Mouse (Mus musculus) midbrain, embryonic 16.5 days (tissue): ENCODE measurements around the gene Zmiz1. TPM values are rescaled to one million over a fixed set of nuclear protein-coding genes. Genes with fewer than 3 reads are reported as not detected.

Source experiments
- ATAC-seq: fragments of 200-750 bp; cut with Nextera tagmentation; 2 replicates; pipeline ENCODE4 v1.8.0; 2017; ENCODE audit warnings: moderate TSS enrichment
- H3K27ac ChIP-seq: fragments of 300-500 bp; sonication (generic); 2 replicates; pipeline ENCODE4 v1.5.1; 2014; ENCODE audit warnings: mild to moderate bottlenecking, low read length, mixed read lengths
- H3K27me3 ChIP-seq: fragments of 300-500 bp; sonication (generic); 2 replicates; pipeline ENCODE4 v1.6.1; 2014; ENCODE audit warnings: low read depth, low read length, mixed read lengths; ENCODE audit not compliant: control insufficient read depth, insufficient read depth
- H3K36me3 ChIP-seq: fragments of 300-500 bp; sonication (generic); 2 replicates; pipeline ENCODE4 v1.6.1; 2014; ENCODE audit warnings: mild to moderate bottlenecking, low read length, moderate library complexity, mixed read lengths; ENCODE audit not compliant: control insufficient read depth, insufficient read depth
- H3K4me1 ChIP-seq: fragments of 300-500 bp; sonication (generic); 2 replicates; pipeline ENCODE4 v1.6.1; 2014; ENCODE audit warnings: mild to moderate bottlenecking, low read length, mixed read lengths; ENCODE audit not compliant: control insufficient read depth, insufficient read depth
- H3K4me2 ChIP-seq: fragments of 300-500 bp; sonication (generic); 2 replicates; pipeline ENCODE4 v1.6.1; 2014; ENCODE audit warnings: mild to moderate bottlenecking, low read length, mixed read lengths
- H3K4me3 ChIP-seq: fragments of 300-500 bp; sonication (generic); 2 replicates; pipeline ENCODE4 v1.5.1; 2014; ENCODE audit warnings: low read depth, mild to moderate bottlenecking, low read length, moderate library complexity, mixed read lengths
- H3K9ac ChIP-seq: fragments of 300-500 bp; sonication (generic); 2 replicates; pipeline ENCODE4 v1.6.1; 2014; ENCODE audit warnings: low read depth, low read length, mixed read lengths
- H3K9me3 ChIP-seq: fragments of 300-500 bp; sonication (generic); replicated peaks from 2 replicates; pipeline ENCODE4 v1.6.1; 2014; ENCODE audit warnings: mild to moderate bottlenecking, low read length, mixed read lengths; ENCODE audit not compliant: control insufficient read depth, poor library complexity, severe bottlenecking
- WGBS: fragments of 180-500 bp; shearing (Covaris S2); extraction: QIAGEN DNeasy Blood & Tissue Kit; methylation state at CpG from one replicate; pipeline ENCODE4 v1.1.7; 2014; 5-methylcytosine and 5-hydroxymethylcytosine counted together
- polyA plus RNA-seq: library from polyadenylated mRNA; unstranded; fragments of >200 nt; fragmentation: Nextera tagmentation; extraction: Ambion mirVana; gene quantifications from 2 replicates; pipeline ENCODE4 v1.2.1, GENCODE M21; 2015

Gene Zmiz1
- polyA plus RNA-seq, 1 experiment from 2014 or later, result 54.2 TPM

DNA sequence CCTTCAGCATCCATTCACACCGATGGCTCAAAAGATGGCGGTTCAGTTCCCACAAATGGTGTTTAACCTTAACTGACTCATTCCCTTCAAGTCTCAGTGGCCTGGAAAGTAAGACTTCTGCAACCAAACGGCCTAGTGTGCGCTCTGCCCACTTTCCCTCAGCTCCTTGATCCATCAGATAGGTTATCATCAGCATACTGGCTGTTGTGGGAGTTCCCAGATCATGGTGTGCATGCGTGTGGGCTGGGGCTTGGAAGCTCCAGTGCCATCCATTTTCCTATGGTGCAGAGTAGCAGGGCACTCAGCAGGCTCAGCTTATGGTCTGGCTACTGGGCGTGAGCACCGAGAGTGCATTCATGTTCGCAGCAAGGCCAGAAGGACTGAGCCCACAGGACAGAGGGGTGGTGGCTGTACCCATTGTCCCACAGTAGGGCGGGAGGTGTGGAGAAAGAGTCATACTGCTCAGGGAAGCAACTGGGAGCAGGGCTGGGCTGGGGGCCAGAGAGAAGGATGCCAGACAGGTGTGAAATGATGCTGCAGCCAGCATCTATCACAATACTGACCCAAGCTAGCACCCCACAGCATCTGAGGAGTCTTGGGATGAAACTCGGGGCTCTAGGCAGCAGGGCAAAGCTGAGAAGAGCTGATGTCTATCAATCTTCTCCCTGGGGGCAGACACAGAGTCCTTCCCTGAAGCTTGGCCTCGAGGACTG, 33.7 kb downstream of the Zmiz1 start:
- no peak; the same call in 1 of the 2 replicates for ATAC-seq
- H3K4me1 ChIP-seq, result peaks cover 67% of the 10 kb centered on the region
- peak overlapping the region; percentile 67 for H3K27ac ChIP-seq
- H3K4me3 ChIP-seq, result no peak overlapping the region
- 74% methylated on average over 11 of the region's 11 CpGs for WGBS
- 0 out of 2 replicates have a peak overlapping the region, but pooled peaks have one; percentile 33 for H3K9ac ChIP-seq
- H3K9me3 ChIP-seq, result no peaks in the 10 kb centered on the region
- H3K27me3 ChIP-seq, result no peaks in the 10 kb centered on the region
- no peaks in the 10 kb centered on the region for H3K36me3 ChIP-seq
- peak overlapping the region; percentile 4; the same call in 1 of the 2 replicates for H3K4me2 ChIP-seq

DNA sequence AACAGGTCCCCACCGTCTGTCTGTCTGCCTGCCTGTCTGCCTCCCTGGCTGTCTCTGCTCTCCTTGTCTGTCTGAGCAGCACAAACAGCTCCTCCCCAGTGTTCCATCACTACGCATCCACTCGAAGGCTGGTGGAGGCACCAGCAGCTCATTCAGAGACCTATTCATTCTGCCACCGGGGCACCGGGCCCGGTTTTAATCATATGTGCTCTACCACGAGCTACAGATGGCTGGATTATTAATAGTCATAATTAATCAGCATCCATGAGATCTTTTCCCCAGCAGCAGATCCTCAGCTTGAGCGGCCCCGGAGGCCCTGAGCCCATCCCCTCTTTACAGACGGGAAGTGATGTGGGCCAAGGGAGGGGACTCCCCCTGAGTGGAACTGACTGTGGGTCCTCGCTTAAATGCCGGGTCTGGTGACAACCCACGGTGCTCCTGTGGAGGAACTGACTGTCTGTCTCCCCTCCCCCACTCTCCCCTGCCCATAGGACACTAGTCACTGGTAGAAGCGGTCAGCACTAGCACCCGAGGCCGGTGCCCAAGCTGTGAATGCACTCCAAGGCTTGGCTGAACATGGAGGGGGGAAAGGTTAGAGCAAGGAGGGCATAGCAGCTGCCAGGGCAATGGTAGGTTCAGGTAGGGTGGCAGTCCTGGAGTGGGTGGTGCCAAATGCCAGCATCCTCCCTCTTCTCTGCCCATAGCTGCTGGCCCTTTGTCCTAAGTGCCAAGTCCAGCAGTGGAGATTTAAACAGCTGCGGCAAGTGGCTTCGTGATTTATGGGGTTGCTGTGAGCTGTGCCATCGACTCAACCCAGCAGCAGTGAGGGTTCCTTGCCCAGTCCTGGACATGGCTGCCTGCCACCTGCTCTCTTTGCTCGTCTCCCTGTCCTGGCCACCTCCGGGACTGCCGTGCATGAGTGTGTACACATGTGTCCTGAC, 34.6 kb downstream of the Zmiz1 start:
- peak; percentile 36; the same call in 1 of the 2 replicates for ATAC-seq
- 37% methylated on average over 22 of the region's 22 CpGs for WGBS
- Histone ChIP-seq H3K4me3 (no peak overlapping the region), H3K9ac (peak overlapping the region; percentile 33), H3K9me3 (no peaks in the 10 kb centered on the region), H3K4me1 (peaks cover 67% of the 10 kb centered on the region), H3K4me2 (peak overlapping the region; percentile 14; the same call in 1 of the 2 replicates), H3K36me3 (no peaks in the 10 kb centered on the region), H3K27me3 (no peaks in the 10 kb centered on the region), H3K27ac (peak overlapping the region; percentile 67)

DNA sequence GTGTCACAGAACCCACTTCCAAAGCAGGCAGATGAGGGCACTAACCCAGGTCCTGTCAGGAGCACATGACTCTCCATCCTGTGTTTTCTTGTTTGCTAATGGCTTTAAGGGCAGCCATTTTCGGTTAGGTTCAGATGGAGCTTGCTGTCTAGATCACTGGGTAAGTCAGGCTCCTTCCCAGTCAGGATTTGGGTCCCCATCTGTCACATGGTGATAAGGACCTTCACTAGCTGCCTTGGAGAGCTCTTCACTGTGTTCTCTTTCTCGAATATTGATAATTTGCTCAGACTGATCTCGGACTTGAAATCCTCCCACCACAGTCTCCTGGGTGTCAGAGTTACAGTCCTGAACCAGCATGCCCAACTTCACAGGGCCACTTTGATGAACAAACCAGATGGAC, 35.8 kb downstream of the Zmiz1 start:
- Histone ChIP-seq H3K27me3 (no peaks in the 10 kb centered on the region), H3K4me3 (no peak overlapping the region), H3K9me3 (no peaks in the 10 kb centered on the region), H3K36me3 (no peaks in the 10 kb centered on the region), H3K4me1 (peaks cover 74% of the 10 kb centered on the region), H3K9ac (no peak overlapping the region), H3K27ac (no peak overlapping the region), H3K4me2 (no peak overlapping the region)
- 52% methylated on average over 3 of the region's 3 CpGs for WGBS
- ATAC-seq, result no peak

DNA sequence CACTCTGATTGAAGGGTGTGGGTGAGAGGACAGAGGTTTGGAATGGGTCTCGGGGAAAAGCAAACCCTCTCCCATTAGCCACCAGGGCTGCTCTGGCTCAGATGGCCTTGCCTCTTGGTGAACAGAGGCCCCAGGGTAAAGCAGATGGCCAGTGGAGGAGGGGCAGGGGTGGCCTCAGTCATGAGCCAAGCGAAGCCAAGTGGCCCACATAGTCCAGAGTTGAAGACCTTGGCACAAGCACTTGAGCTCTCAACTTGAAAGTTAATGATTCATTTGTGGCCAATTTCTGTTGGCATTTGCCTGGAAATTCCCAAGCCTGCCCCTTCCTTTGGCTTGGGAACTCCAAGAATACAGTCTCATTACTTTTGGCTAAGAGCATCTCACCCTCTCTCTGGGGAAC, 37.1 kb downstream of the Zmiz1 start:
- no peaks in the 10 kb centered on the region for H3K27me3 ChIP-seq
- ATAC-seq, result no peak
- no peak overlapping the region for H3K4me2 ChIP-seq
- 0 out of 2 replicates have a peak overlapping the region, but pooled peaks have one; percentile 4 for H3K27ac ChIP-seq
- H3K4me3 ChIP-seq, result no peak overlapping the region
- no peaks in the 10 kb centered on the region for H3K9me3 ChIP-seq
- H3K9ac ChIP-seq, result no peak overlapping the region
- H3K4me1 ChIP-seq, result peaks cover 77% of the 10 kb centered on the region
- H3K36me3 ChIP-seq, result no peaks in the 10 kb centered on the region
- WGBS, result 43% methylated on average over 2 of the region's 2 CpGs

- ATAC-seq, result no peak
- Histone ChIP-seq H3K27me3 (no peaks in the 10 kb centered on the region), H3K27ac (peak overlapping the region; percentile 18; the same call in 1 of the 2 replicates), H3K9me3 (no peaks in the 10 kb centered on the region), H3K4me2 (no peak overlapping the region), H3K4me1 (peaks cover 77% of the 10 kb centered on the region), H3K4me3 (no peak overlapping the region), H3K9ac (no peak overlapping the region), H3K36me3 (no peaks in the 10 kb centered on the region)
- WGBS, result 69% methylated on average over 3 of the region's 3 CpGs
Observed at GRCm38 (mm10) chr14:25496989-25497388, 38.0 kb downstream of the Zmiz1 start.

- H3K27me3 ChIP-seq, result no peaks in the 10 kb centered on the region
- 29% methylated on average over 8 of the region's 8 CpGs for WGBS
- H3K9me3 ChIP-seq, result no peaks in the 10 kb centered on the region
- H3K27ac ChIP-seq, result peak overlapping the region; percentile 73
- H3K36me3 ChIP-seq, result no peaks in the 10 kb centered on the region
- H3K4me3 ChIP-seq, result no peak overlapping the region
- H3K4me1 ChIP-seq, result peaks cover 71% of the 10 kb centered on the region
- H3K4me2 ChIP-seq, result no peak overlapping the region
- peak overlapping the region; percentile 36; the same call in 1 of the 2 replicates for H3K9ac ChIP-seq
- ATAC-seq, result no peak
Observed at GRCm38 (mm10) chr14:25497596-25497995, 38.6 kb downstream of the Zmiz1 start.

DNA sequence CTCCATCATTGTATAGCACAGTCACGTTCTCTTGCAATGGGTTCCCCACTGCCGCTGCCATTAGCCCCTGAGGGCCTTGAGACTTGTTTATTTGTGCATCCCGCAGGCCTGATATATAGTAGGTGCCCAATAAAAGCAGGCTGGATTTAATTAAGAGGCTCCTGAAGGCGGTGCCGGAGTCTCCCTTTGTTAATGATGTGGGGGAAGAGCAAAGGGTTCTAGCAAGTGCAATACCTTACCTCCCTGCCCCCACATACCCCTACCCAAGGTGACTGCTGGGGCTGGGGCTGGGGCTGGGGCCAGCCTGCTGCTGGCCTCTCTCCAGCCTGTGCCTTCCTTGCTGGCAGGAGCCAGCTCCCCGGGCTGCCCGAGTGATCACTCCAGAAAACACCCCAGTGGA, 39.4 kb downstream of the Zmiz1 start:
- peak overlapping the region; percentile 36; the same call in 1 of the 2 replicates for H3K9ac ChIP-seq
- H3K27ac ChIP-seq, result peak overlapping the region; percentile 73
- WGBS, result 18% methylated on average over 7 of the region's 7 CpGs
- peaks cover 63% of the 10 kb centered on the region for H3K4me1 ChIP-seq
- no peaks in the 10 kb centered on the region for H3K27me3 ChIP-seq
- ATAC-seq, result no peak
- H3K36me3 ChIP-seq, result no peaks in the 10 kb centered on the region
- peak overlapping the region; percentile 7; the same call in 1 of the 2 replicates for H3K4me2 ChIP-seq
- H3K9me3 ChIP-seq, result no peaks in the 10 kb centered on the region
- H3K4me3 ChIP-seq, result no peak overlapping the region

- Histone ChIP-seq H3K27me3 (no peaks in the 10 kb centered on the region), H3K4me2 (no peak overlapping the region), H3K36me3 (peaks cover 5% of the 10 kb centered on the region; the same call in 1 of the 2 replicates), H3K27ac (no peak overlapping the region; the same call in 1 of the 2 replicates), H3K4me1 (peaks cover 52% of the 10 kb centered on the region), H3K4me3 (no peak overlapping the region), H3K9me3 (no peaks in the 10 kb centered on the region), H3K9ac (no peak overlapping the region; the same call in 1 of the 2 replicates)
- WGBS, result 73% methylated on average over 3 of the region's 3 CpGs
- ATAC-seq, result no peak
Observed at GRCm38 (mm10) chr14:25499526-25499925, 40.5 kb downstream of the Zmiz1 start.
